Mouse (Mus musculus) heart, postnatal 14 days (tissue): Measurements from ENCODE around the gene Sestd1. TPM values are rescaled to one million over a fixed set of nuclear protein-coding genes. Genes with fewer than 3 reads are reported as not detected.

ENCODE experiments used
- DNase-seq, 2 experiments: peaks; one replicate each; pipeline ENCODE4 v3.0.0; 2021 to 2022
- intact Hi-C: fragments of 180-260 bp; cut with DNase I; formaldehyde crosslinking; loops from one replicate; pipeline ENCODE4 v1.15.1; 2025
- total RNA-seq, 2 experiments: library from RNA; stranded (reverse); gene quantifications; 2 replicates each; pipeline ENCODE4 v1.2.3; 2021

The Sestd1 gene
- total RNA-seq, 2 experiments from 2014 or later: 23.5 to 25.0 TPM

GRCm38 (mm10) chr2:77274976-77275641, 5.3 kb downstream of the Sestd1 start:
- intact Hi-C loops: no loop called here
- peak in 1 of 2 experiments; percentile 33 for DNase-seq

DNA sequence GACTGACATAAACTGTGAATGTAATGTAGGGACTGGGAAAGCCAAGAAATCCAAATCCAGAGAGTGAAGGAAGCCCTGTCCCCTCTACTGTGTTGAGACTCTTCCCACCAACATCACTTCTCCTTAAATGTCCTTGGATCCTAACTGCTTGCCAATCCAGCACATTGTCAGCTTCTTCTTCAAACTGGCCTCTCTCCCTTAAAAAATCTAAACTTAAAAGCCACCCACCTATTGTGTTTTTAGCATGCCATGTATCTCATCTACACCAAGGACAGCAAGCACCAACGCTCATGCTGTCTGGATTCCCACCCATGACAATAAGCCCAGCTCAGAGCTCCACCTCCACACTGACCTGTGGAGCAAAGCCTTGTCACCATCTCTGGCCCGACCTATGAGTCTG, 7.4 kb downstream of the Sestd1 start:
- DNase-seq: no peak
- intact Hi-C loops: no loop called here

- DNase-seq: no peak
- intact Hi-C loops: no loop called here
Observed at GRCm38 (mm10) chr2:77270781-77271180, 9.6 kb downstream of the Sestd1 start.

DNA sequence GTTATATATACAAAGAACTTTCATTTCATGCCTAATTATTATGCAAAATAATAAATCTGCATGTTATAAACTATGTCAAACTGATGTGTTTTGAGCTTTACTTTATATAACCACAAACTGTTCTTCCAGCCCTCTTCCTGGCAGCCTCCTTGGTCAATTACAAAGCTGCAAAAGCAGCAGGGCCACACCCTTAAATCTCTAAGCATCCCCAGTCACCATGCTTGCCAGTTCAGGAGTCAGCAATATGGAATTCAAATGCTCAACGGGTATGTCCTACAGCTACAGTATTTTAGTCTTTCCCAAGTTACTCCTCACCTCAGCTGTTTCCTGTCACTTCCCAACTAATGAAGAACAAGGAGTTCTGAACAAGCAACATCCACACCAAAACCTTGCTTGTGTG, 10.3 kb downstream of the Sestd1 start:
- DNase-seq: no peak

GRCm38 (mm10) chr2:77268612-77269239, 11.7 kb downstream of the Sestd1 start:
- intact Hi-C loops: no loop called here
- DNase-seq: no peak

More for the DNA sequence above, 10.3 kb downstream of the Sestd1 start:
- intact Hi-C loops: no loop called here

GRCm38 (mm10) chr2:77266931-77267330, 13.5 kb downstream of the Sestd1 start:
- intact Hi-C loops: no loop called here
- DNase-seq: no peak

- intact Hi-C loops: no loop called here
- no peak for DNase-seq
Observed at GRCm38 (mm10) chr2:77266011-77266410, 14.4 kb downstream of the Sestd1 start.

DNA sequence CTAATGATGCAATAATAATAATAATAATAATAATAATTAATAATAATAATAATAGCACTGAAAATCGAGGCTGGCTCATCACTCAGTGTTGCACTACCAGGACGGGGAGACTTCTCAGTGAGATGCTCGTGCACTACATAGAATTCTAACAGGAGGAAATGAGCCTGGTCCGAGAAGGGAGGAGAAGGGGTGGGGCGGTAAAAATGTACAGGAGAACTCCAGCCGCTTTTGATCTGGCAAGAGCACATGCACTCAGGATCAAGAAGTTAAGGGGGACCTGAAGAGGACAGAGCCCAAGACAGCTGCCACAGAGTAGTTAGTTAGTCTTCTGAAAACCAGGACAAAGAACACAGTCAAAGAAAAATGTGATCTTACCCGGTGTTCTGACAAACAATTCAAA, 15.1 kb downstream of the Sestd1 start:
- intact Hi-C loops: no loop called here
- DNase-seq: no peak

GRCm38 (mm10) chr2:77264550-77264949, 15.8 kb downstream of the Sestd1 start:
- intact Hi-C loops: no loop called here
- no peak for DNase-seq

DNA sequence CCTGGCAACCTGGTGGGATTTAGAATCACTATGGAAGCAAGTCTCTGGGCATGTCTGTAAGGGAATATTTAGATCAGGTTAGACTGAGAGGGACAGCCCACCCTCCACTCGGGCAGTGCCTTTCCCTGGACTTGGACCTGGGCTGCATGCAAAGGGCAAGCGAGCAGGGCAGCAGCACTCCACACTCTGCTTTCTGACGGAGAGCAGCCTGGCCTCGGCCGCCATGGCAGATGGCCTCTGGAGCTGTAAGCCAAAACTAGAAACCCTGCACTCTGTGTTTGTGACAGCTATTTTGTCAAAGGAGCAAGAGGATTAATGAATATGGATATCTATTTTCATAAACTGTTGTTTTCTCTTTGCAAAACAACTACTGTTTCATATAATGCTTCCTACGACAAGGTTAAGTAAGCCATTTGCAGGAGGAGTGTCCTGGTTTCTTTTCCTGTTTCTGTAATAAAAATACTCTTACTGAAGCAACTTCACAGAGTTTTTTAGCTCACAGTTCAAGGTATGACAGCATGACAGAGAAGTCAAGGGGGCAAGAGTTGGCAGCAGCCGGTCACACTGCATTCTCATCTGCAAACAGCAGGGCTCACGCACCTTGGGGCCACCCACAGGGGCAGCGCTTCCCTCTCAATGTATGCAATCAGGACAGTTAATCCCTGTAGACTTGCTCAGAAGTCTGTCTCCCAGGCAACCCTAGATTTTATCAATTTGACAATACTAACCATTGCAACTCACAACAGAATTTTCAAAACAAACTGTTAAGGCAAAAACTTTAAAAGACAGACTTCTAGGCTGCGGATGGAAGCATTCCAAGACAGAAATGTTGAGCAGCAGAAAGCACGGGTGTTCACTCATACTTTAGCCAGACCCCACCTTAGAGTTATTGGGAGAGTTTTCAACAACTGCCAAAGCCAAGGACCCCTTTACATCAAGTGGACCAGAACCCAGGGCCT, 16.6 kb downstream of the Sestd1 start:
- intact Hi-C loops: no loop called here
- no peak for DNase-seq

- intact Hi-C loops: no loop called here
- no peak for DNase-seq
Observed at GRCm38 (mm10) chr2:77260134-77260533, 20.3 kb downstream of the Sestd1 start.

- intact Hi-C loops: no loop called here
- DNase-seq: no peak
Observed at GRCm38 (mm10) chr2:77253227-77253626, 27.2 kb downstream of the Sestd1 start.

DNA sequence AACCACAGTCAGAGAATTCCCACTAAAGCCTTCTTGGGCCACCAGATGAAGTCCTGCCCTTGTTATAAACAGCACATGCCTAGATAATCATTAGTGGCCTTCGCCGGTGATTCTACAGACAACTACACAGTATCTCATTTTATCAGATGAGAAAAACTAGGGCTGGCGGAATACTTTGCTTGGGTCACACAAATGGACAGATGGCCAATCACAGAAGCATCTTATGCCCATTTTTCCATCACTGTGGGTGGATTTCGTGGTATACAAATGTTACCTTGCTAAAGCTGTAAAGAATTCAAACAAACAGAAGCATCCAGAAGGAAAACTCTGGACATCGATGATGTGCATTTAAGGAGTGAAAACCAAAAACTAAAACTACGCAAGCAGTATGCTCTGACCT, 28.7 kb downstream of the Sestd1 start:
- no peak for DNase-seq
- intact Hi-C loops: no loop called here

GRCm38 (mm10) chr2:77249771-77250681, 30.4 kb downstream of the Sestd1 start:
- intact Hi-C loops: loop anchor here (1.0 kb wide), 1 partner anchor 92 kb away; no protein-coding TSS in a partner anchor
- peak; percentile 68 to 73 for DNase-seq

GRCm38 (mm10) chr2:77248416-77248815, 32.0 kb downstream of the Sestd1 start:
- no peak for DNase-seq
- intact Hi-C loops: no loop called here

GRCm38 (mm10) chr2:77247200-77247830, 33.1 kb downstream of the Sestd1 start:
- no peak for DNase-seq
- intact Hi-C loops: no loop called here

GRCm38 (mm10) chr2:77245806-77246205, 34.6 kb downstream of the Sestd1 start:
- peak in 1 of 2 experiments; percentile 22 for DNase-seq
- intact Hi-C loops: no loop called here

DNA sequence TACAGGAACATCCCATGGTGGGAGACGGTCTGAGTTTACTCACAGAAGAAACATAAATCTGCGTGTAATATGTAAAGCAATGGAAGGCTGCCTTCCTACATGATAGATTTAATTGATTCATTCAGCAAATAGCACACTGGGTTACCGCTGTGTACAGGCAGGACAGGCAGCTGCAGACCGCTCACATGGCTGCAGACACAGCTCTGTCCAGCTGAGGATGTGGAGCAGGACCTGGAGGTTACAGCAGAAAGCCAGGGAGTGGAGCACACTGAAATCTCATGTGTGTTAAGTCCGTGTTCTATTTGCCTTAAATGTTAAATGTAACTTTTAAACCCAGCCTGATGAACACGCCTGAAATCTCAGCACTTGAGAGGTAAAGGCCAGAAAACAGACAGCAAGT, 38.1 kb downstream of the Sestd1 start:
- DNase-seq: no peak
- intact Hi-C loops: no loop called here

- intact Hi-C loops: no loop called here
- DNase-seq: no peak
Observed at GRCm38 (mm10) chr2:77238607-77239006, 41.8 kb downstream of the Sestd1 start.

- intact Hi-C loops: no loop called here
- no peak for DNase-seq
Observed at GRCm38 (mm10) chr2:77238046-77238445, 42.3 kb downstream of the Sestd1 start.
